Mouse (Mus musculus) hindbrain, embryonic 11.5 days (tissue): ENCODE measurements at regions not wholly inside any gene's neighbourhood (a gene's known extent, or its start where the extent isn't known, plus 50 kb on each side); places are given as distances from the start of the nearest gene placed in this dataset.

Experiments used
- ATAC-seq: fragments of 200-750 bp; cut with Nextera tagmentation; 2 replicates; pipeline ENCODE4 v1.8.0; 2017; ENCODE audit warnings: mild to moderate bottlenecking, moderate TSS enrichment, moderate library complexity; ENCODE audit not compliant: low FRiP score
- DNase-seq: peaks from one replicate; pipeline ENCODE4 v3.0.0-alpha.2; 2015; ENCODE audit warnings: low spot score
- H3K27ac ChIP-seq: fragments of 300-500 bp; sonication (generic); 2 replicates; pipeline ENCODE4 v1.5.1; 2014; ENCODE audit warnings: mild to moderate bottlenecking, low read depth, low read length
- H3K27me3 ChIP-seq: fragments of 300-500 bp; sonication (generic); 2 replicates; pipeline ENCODE4 v1.6.1; 2014; ENCODE audit warnings: mild to moderate bottlenecking, low read length, moderate library complexity, mixed read lengths; ENCODE audit not compliant: control insufficient read depth, insufficient read depth
- H3K36me3 ChIP-seq: fragments of 300-500 bp; sonication (generic); 2 replicates; pipeline ENCODE4 v1.6.1; 2014; ENCODE audit warnings: mild to moderate bottlenecking, low read length, moderate library complexity, mixed read lengths; ENCODE audit not compliant: control insufficient read depth, insufficient read depth
- H3K4me1 ChIP-seq: fragments of 300-500 bp; sonication (generic); replicated peaks from 2 replicates; pipeline ENCODE4 v1.6.1; 2014; ENCODE audit warnings: low read length, mixed read lengths; ENCODE audit not compliant: control insufficient read depth, insufficient read depth
- H3K4me2 ChIP-seq: fragments of 300-500 bp; sonication (generic); replicated peaks from 2 replicates; pipeline ENCODE4 v1.6.1; 2014; ENCODE audit warnings: mild to moderate bottlenecking, low read depth, low read length
- H3K4me3 ChIP-seq: fragments of 300-500 bp; sonication (generic); 2 replicates; pipeline ENCODE4 v1.5.1; 2014; ENCODE audit warnings: low read depth, low read length
- H3K9ac ChIP-seq: fragments of 300-500 bp; sonication (generic); 2 replicates; pipeline ENCODE4 v1.6.1; 2014; ENCODE audit warnings: low read depth, low read length
- H3K9me3 ChIP-seq: fragments of 300-500 bp; sonication (generic); 2 replicates; pipeline ENCODE4 v1.6.1; 2016; ENCODE audit warnings: low read length; ENCODE audit not compliant: control insufficient read depth
- WGBS: fragments of 180-500 bp; shearing (Covaris S2); extraction: QIAGEN DNeasy Blood & Tissue Kit; methylation state at CpG from one replicate; pipeline ENCODE4 v1.1.7; 2014; 5-methylcytosine and 5-hydroxymethylcytosine counted together

GRCm38 (mm10) chr5:64428822-64429221, 272.7 kb downstream of the Tbc1d1 start:
- WGBS: 91% methylated on average over 8 of the region's 8 CpGs
- DNase-seq (no peak), ATAC-seq (no peak)
- no peak overlapping the region for H3K9ac ChIP-seq
- no peaks in the 10 kb centered on the region for H3K27me3 ChIP-seq
- no peak overlapping the region for H3K4me3 ChIP-seq
- no peaks in the 10 kb centered on the region for H3K4me1 ChIP-seq
- no peaks in the 10 kb centered on the region for H3K36me3 ChIP-seq
- no peak overlapping the region for H3K27ac ChIP-seq
- H3K4me2 ChIP-seq: no peak overlapping the region
- H3K9me3 ChIP-seq: no peaks in the 10 kb centered on the region

GRCm38 (mm10) chr5:64430501-64430900, 274.4 kb downstream of the Tbc1d1 start:
- ATAC-seq (no peak), DNase-seq (no peak)
- Histone ChIP-seq H3K4me3 (no peak overlapping the region), H3K4me2 (no peak overlapping the region), H3K27me3 (no peaks in the 10 kb centered on the region), H3K4me1 (no peaks in the 10 kb centered on the region), H3K9ac (no peak overlapping the region), H3K36me3 (no peaks in the 10 kb centered on the region), H3K9me3 (no peaks in the 10 kb centered on the region), H3K27ac (no peak overlapping the region)
- WGBS: 78% methylated on average over 3 of the region's 3 CpGs

GRCm38 (mm10) chr5:64431624-64432023, 275.5 kb downstream of the Tbc1d1 start:
- DNase-seq: no peak
- Histone ChIP-seq H3K9ac (no peak overlapping the region), H3K27ac (no peak overlapping the region), H3K4me3 (no peak overlapping the region), H3K36me3 (no peaks in the 10 kb centered on the region), H3K9me3 (no peaks in the 10 kb centered on the region), H3K4me1 (no peaks in the 10 kb centered on the region), H3K27me3 (no peaks in the 10 kb centered on the region), H3K4me2 (no peak overlapping the region)
- 92% methylated on average over 6 of the region's 6 CpGs for WGBS
- no peak for ATAC-seq

GRCm38 (mm10) chr5:64433786-64434185, 277.7 kb downstream of the Tbc1d1 start:
- no peaks in the 10 kb centered on the region for H3K9me3 ChIP-seq
- no peak for ATAC-seq
- no peak overlapping the region for H3K27ac ChIP-seq
- H3K4me1 ChIP-seq: no peaks in the 10 kb centered on the region
- H3K27me3 ChIP-seq: no peaks in the 10 kb centered on the region
- H3K9ac ChIP-seq: no peak overlapping the region
- no peak for DNase-seq
- no peak overlapping the region for H3K4me2 ChIP-seq
- WGBS: 92% methylated on average over 5 of the region's 5 CpGs
- H3K36me3 ChIP-seq: no peaks in the 10 kb centered on the region
- no peak overlapping the region for H3K4me3 ChIP-seq

GRCm38 (mm10) chr5:64435491-64435890, 279.4 kb downstream of the Tbc1d1 start:
- Histone ChIP-seq H3K4me3 (no peak overlapping the region), H3K4me2 (no peak overlapping the region), H3K9me3 (no peaks in the 10 kb centered on the region), H3K27me3 (no peaks in the 10 kb centered on the region), H3K4me1 (no peaks in the 10 kb centered on the region), H3K36me3 (no peaks in the 10 kb centered on the region), H3K9ac (no peak overlapping the region), H3K27ac (no peak overlapping the region)
- ATAC-seq (no peak), DNase-seq (no peak)
- WGBS: 70% methylated on average over 3 of the region's 3 CpGs

GRCm38 (mm10) chr5:64435958-64436357, 279.9 kb downstream of the Tbc1d1 start:
- no peaks in the 10 kb centered on the region for H3K4me1 ChIP-seq

GRCm38 (mm10) chr5:64437720-64438119, 281.6 kb downstream of the Tbc1d1 start:
- ATAC-seq (no peak), DNase-seq (no peak)
- Histone ChIP-seq H3K4me3 (no peak overlapping the region), H3K4me1 (no peaks in the 10 kb centered on the region), H3K27me3 (no peaks in the 10 kb centered on the region), H3K9ac (no peak overlapping the region), H3K27ac (no peak overlapping the region), H3K36me3 (no peaks in the 10 kb centered on the region), H3K4me2 (no peak overlapping the region), H3K9me3 (no peaks in the 10 kb centered on the region)
- 86% methylated on average over 5 of the region's 5 CpGs for WGBS

More at GRCm38 (mm10) chr5:64435958-64436357, 279.9 kb downstream of the Tbc1d1 start:
- Histone ChIP-seq H3K36me3 (no peaks in the 10 kb centered on the region), H3K27ac (no peak overlapping the region), H3K9me3 (no peaks in the 10 kb centered on the region), H3K4me3 (no peak overlapping the region), H3K9ac (no peak overlapping the region), H3K4me2 (no peak overlapping the region), H3K27me3 (no peaks in the 10 kb centered on the region)
- WGBS: 76% methylated on average over 2 of the region's 2 CpGs
- ATAC-seq: no peak
- DNase-seq: no peak

- H3K4me2 ChIP-seq: no peak overlapping the region
- WGBS: 83% methylated on average over 13 of the region's 13 CpGs
- DNase-seq (no peak), ATAC-seq (no peak)
- H3K4me3 ChIP-seq: no peak overlapping the region
- no peaks in the 10 kb centered on the region for H3K27me3 ChIP-seq
- H3K36me3 ChIP-seq: no peaks in the 10 kb centered on the region
- H3K4me1 ChIP-seq: no peaks in the 10 kb centered on the region
- H3K9me3 ChIP-seq: no peaks in the 10 kb centered on the region
- no peak overlapping the region for H3K27ac ChIP-seq
- H3K9ac ChIP-seq: no peak overlapping the region
Observed at GRCm38 (mm10) chr5:64438446-64439134, 282.5 kb downstream of the Tbc1d1 start.

- Histone ChIP-seq H3K4me1 (no peaks in the 10 kb centered on the region), H3K9ac (no peak overlapping the region), H3K4me3 (no peak overlapping the region), H3K27ac (no peak overlapping the region), H3K36me3 (no peaks in the 10 kb centered on the region), H3K27me3 (no peaks in the 10 kb centered on the region), H3K4me2 (no peak overlapping the region), H3K9me3 (no peaks in the 10 kb centered on the region)
- 59% methylated on average over 4 of the region's 4 CpGs for WGBS
- DNase-seq (no peak), ATAC-seq (no peak)
Observed at GRCm38 (mm10) chr5:64447847-64448246, 291.7 kb downstream of the Tbc1d1 start.
